Mouse (Mus musculus) liver, embryonic 12.5 days (tissue): ENCODE measurements around the gene Pam. TPM values are rescaled to one million over a fixed set of nuclear protein-coding genes. Genes with fewer than 3 reads are reported as not detected.

ENCODE experiments used
- ATAC-seq: fragments of 200-750 bp; cut with Nextera tagmentation; 2 replicates; pipeline ENCODE4 v1.8.0; 2017; ENCODE audit warnings: moderate number of reproducible peaks, mild to moderate bottlenecking, moderate library complexity
- H3K27ac ChIP-seq: fragments of 300-500 bp; sonication (generic); 2 replicates; pipeline ENCODE4 v1.5.1; 2016; ENCODE audit warnings: mild to moderate bottlenecking
- H3K27me3 ChIP-seq: fragments of 300-500 bp; sonication (generic); replicated peaks from 2 replicates; pipeline ENCODE4 v1.6.1; 2016; ENCODE audit warnings: mild to moderate bottlenecking, moderate library complexity
- H3K36me3 ChIP-seq: fragments of 300-500 bp; sonication (generic); 2 replicates; pipeline ENCODE4 v1.6.1; 2016; ENCODE audit warnings: mild to moderate bottlenecking, moderate library complexity
- H3K4me1 ChIP-seq: fragments of 300-500 bp; sonication (generic); 2 replicates; pipeline ENCODE4 v1.6.1; 2016
- H3K4me2 ChIP-seq: fragments of 300-500 bp; sonication (generic); 2 replicates; pipeline ENCODE4 v1.6.1; 2016; ENCODE audit warnings: mild to moderate bottlenecking, moderate library complexity
- H3K4me3 ChIP-seq: fragments of 300-500 bp; sonication (generic); 2 replicates; pipeline ENCODE4 v1.5.1; 2016; ENCODE audit warnings: mild to moderate bottlenecking, moderate library complexity
- H3K9ac ChIP-seq: fragments of 300-500 bp; sonication (generic); 2 replicates; pipeline ENCODE4 v1.6.1; 2016; ENCODE audit warnings: mild to moderate bottlenecking, moderate library complexity
- H3K9me3 ChIP-seq: fragments of 300-500 bp; sonication (generic); replicated peaks from 2 replicates; pipeline ENCODE4 v1.6.1; 2016; ENCODE audit warnings: mild to moderate bottlenecking, moderate library complexity
- WGBS: fragments of 180-500 bp; shearing (Covaris S2); methylation state at CpG from one replicate; pipeline ENCODE4 v1.1.7; 2016; ENCODE audit not compliant: insufficient replicate concordance; 5-methylcytosine and 5-hydroxymethylcytosine counted together
- polyA plus RNA-seq: library from polyadenylated mRNA; unstranded; fragments of >200 nt; fragmentation: Nextera tagmentation; extraction: Ambion mirVana; gene quantifications from 2 replicates; pipeline ENCODE4 v1.2.1, GENCODE M21; 2016

Gene Pam
- polyA plus RNA-seq, 1 experiment from 2014 or later: 11.3 TPM

DNA sequence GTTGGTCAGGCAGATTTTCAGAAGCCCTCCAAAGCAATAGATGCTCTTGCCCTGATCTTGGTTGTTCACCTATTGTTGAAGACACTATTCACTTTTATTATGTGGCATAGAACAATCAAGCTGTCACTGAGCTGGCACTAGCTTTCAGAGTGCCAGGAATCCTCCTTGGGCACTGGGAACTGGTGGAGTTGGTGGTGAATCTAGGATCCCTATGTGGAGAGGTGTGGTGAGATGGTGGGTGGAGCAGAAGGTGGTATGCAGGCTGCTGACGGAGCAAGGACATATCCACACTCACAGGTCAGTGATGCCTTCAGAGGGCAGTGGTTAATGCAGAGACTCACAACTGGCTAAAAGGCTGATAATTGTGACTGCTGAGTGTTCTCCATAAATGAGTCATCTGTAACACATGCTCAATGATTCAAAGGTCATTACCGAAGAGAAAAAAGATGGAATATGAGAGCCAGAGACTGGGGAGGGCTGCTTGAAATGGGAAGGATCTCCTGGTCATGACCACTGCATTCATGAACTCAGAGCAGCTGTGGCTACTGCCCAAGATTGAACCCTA lies 221.9 kb downstream of the Pam start:
- H3K4me1 ChIP-seq: no peaks in the 10 kb centered on the region
- H3K27me3 ChIP-seq: no peaks in the 10 kb centered on the region
- H3K36me3 ChIP-seq: no peaks in the 10 kb centered on the region
- H3K9me3 ChIP-seq: no peaks in the 10 kb centered on the region
- H3K4me3 ChIP-seq: no peak overlapping the region
- no peak overlapping the region for H3K27ac ChIP-seq
- WGBS: 71% methylated on average over 2 of the region's 2 CpGs
- no peak overlapping the region for H3K9ac ChIP-seq
- ATAC-seq: no peak
- H3K4me2 ChIP-seq: no peak overlapping the region

DNA sequence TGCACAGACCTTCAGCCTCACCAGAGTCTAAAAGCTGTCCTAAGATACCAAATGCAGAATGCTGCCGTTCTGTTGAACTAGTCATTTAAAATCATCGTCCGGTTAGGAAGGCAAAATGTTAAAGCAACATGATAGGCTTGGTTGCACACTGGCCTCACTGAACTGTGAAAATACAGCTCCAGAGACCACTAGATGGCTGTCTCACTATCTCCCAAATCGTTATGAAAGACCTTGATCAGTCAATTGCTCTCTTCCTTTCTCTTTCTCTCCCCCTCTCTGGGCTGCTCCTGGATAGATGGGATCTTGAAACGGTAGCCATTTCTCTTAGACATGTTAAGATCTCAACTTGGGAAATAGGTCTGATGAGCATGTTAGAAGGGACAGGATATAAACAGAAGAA lies 223.0 kb downstream of the Pam start:
- H3K4me2 ChIP-seq: no peak overlapping the region
- no peaks in the 10 kb centered on the region for H3K9me3 ChIP-seq
- H3K36me3 ChIP-seq: no peaks in the 10 kb centered on the region
- no peak overlapping the region for H3K27ac ChIP-seq
- ATAC-seq: no peak
- no peak overlapping the region for H3K9ac ChIP-seq
- H3K4me1 ChIP-seq: no peaks in the 10 kb centered on the region
- WGBS: 56% methylated on average over 5 of the region's 5 CpGs
- no peaks in the 10 kb centered on the region for H3K27me3 ChIP-seq
- no peak overlapping the region for H3K4me3 ChIP-seq

DNA sequence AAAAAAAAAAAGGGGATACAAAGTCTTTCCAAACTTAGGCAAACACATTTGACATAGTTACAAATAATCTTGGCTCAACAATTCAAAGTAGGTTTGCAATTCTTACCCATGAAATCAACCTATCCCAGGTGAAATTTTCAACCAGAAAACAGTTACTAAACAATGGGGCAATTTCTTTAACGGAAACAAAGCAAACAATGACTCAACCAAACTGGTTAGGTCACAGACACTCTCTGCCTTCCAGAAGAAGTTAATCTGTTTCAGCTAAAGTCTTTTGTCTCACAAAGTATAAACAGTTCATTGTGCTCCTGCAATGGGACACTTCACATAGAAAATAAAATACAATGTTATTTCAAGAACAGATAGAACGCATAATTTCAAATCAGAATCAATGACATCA lies 223.4 kb downstream of the Pam start:
- H3K36me3 ChIP-seq: no peaks in the 10 kb centered on the region
- ATAC-seq: no peak
- no peak overlapping the region for H3K4me3 ChIP-seq
- H3K9me3 ChIP-seq: no peaks in the 10 kb centered on the region
- WGBS: 67% methylated on average over 2 of the region's 2 CpGs
- H3K9ac ChIP-seq: no peak overlapping the region
- no peaks in the 10 kb centered on the region for H3K4me1 ChIP-seq
- no peaks in the 10 kb centered on the region for H3K27me3 ChIP-seq
- no peak overlapping the region for H3K27ac ChIP-seq
- H3K4me2 ChIP-seq: no peak overlapping the region

GRCm38 (mm10) chr1:97864135-97864534 lies 231.3 kb downstream of the Pam start:
- 79% methylated on average over 7 of the region's 7 CpGs for WGBS
- no peaks in the 10 kb centered on the region for H3K27me3 ChIP-seq
- H3K4me1 ChIP-seq: no peaks in the 10 kb centered on the region
- no peak overlapping the region for H3K4me2 ChIP-seq
- no peak overlapping the region for H3K27ac ChIP-seq
- H3K36me3 ChIP-seq: no peaks in the 10 kb centered on the region
- H3K9me3 ChIP-seq: no peaks in the 10 kb centered on the region
- no peak overlapping the region for H3K4me3 ChIP-seq
- no peak overlapping the region for H3K9ac ChIP-seq
- no peak for ATAC-seq

DNA sequence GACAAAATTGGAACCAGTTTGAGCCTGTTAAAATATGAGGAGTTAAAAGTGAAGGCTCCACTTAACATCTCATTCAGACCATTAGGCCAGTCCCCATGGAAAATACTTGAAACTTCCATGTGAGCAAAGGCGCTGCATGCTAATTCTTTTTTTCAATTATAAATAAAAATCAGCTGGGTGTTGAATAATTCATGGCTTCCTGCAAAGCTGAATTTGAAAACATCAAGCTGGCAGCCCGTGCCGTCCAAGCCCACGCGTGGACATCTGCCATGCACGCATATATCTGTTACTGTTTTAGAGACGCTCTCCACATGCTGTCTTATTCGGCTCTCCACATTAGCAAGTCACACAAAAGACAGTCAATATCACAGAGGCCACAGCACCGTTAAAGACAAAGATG lies 232.3 kb downstream of the Pam start:
- ATAC-seq: no peak
- no peaks in the 10 kb centered on the region for H3K36me3 ChIP-seq
- H3K4me3 ChIP-seq: no peak overlapping the region
- 86% methylated on average over 9 of the region's 9 CpGs for WGBS
- no peaks in the 10 kb centered on the region for H3K9me3 ChIP-seq
- H3K27me3 ChIP-seq: no peaks in the 10 kb centered on the region
- H3K4me2 ChIP-seq: no peak overlapping the region
- no peak overlapping the region for H3K9ac ChIP-seq
- H3K4me1 ChIP-seq: no peaks in the 10 kb centered on the region
- no peak overlapping the region for H3K27ac ChIP-seq

DNA sequence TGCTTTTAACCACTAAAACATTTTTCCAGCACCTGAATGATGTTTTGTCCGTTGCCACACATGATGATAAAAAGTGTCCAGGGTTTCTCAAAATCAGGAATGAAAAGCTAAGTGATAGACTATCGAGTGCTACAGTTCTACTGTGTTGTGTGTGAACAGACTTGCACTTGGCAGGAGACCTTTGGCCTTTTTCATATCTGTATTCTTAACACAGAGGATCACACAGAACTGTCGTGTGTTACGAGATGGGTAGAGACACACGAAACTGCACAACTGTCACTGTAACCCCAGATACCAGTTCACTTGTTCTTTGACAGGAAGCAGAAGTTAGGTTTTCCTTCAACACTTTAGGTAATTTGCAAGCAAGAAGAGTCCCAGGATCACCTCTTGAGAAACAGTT lies 232.7 kb downstream of the Pam start:
- Histone ChIP-seq H3K4me2 (no peak overlapping the region), H3K9ac (no peak overlapping the region), H3K36me3 (no peaks in the 10 kb centered on the region), H3K9me3 (no peaks in the 10 kb centered on the region), H3K4me3 (no peak overlapping the region), H3K27me3 (no peaks in the 10 kb centered on the region), H3K4me1 (no peaks in the 10 kb centered on the region), H3K27ac (no peak overlapping the region)
- 70% methylated on average over 5 of the region's 5 CpGs for WGBS
- no peak for ATAC-seq

GRCm38 (mm10) chr1:97854256-97854655 lies 241.2 kb downstream of the Pam start:
- Histone ChIP-seq H3K4me2 (no peak overlapping the region), H3K27ac (no peak overlapping the region), H3K36me3 (no peaks in the 10 kb centered on the region), H3K4me3 (no peak overlapping the region), H3K27me3 (no peaks in the 10 kb centered on the region), H3K9me3 (no peaks in the 10 kb centered on the region), H3K9ac (no peak overlapping the region), H3K4me1 (no peaks in the 10 kb centered on the region)
- no peak for ATAC-seq
- 48% methylated on average over 3 of the region's 3 CpGs for WGBS

- WGBS: 75% methylated on average over 13 of the region's 13 CpGs
- Histone ChIP-seq H3K4me2 (no peak overlapping the region), H3K27ac (no peak overlapping the region), H3K4me3 (no peak overlapping the region), H3K9ac (no peak overlapping the region), H3K9me3 (no peaks in the 10 kb centered on the region), H3K27me3 (no peaks in the 10 kb centered on the region), H3K36me3 (no peaks in the 10 kb centered on the region), H3K4me1 (no peaks in the 10 kb centered on the region)
- no peak for ATAC-seq
These were observed 243.8 kb downstream of the Pam start for GRCm38 (mm10) chr1:97851601-97852175.

- H3K36me3 ChIP-seq: no peaks in the 10 kb centered on the region
- H3K9ac ChIP-seq: no peak overlapping the region
- no peaks in the 10 kb centered on the region for H3K4me1 ChIP-seq
- H3K27ac ChIP-seq: no peak overlapping the region
- 71% methylated on average over 14 of the region's 14 CpGs for WGBS
- no peak for ATAC-seq
- no peak overlapping the region for H3K4me2 ChIP-seq
- no peaks in the 10 kb centered on the region for H3K27me3 ChIP-seq
- no peaks in the 10 kb centered on the region for H3K9me3 ChIP-seq
- no peak overlapping the region for H3K4me3 ChIP-seq
These were observed 246.7 kb downstream of the Pam start for GRCm38 (mm10) chr1:97848601-97849241.

GRCm38 (mm10) chr1:97843220-97843992 lies 252.0 kb downstream of the Pam start:
- H3K4me1 ChIP-seq: no peaks in the 10 kb centered on the region
- H3K4me2 ChIP-seq: no peak overlapping the region
- H3K36me3 ChIP-seq: no peaks in the 10 kb centered on the region
- no peak overlapping the region for H3K27ac ChIP-seq
- no peak for ATAC-seq
- no peak overlapping the region for H3K9ac ChIP-seq
- H3K9me3 ChIP-seq: no peaks in the 10 kb centered on the region
- no peaks in the 10 kb centered on the region for H3K27me3 ChIP-seq
- H3K4me3 ChIP-seq: no peak overlapping the region

DNA sequence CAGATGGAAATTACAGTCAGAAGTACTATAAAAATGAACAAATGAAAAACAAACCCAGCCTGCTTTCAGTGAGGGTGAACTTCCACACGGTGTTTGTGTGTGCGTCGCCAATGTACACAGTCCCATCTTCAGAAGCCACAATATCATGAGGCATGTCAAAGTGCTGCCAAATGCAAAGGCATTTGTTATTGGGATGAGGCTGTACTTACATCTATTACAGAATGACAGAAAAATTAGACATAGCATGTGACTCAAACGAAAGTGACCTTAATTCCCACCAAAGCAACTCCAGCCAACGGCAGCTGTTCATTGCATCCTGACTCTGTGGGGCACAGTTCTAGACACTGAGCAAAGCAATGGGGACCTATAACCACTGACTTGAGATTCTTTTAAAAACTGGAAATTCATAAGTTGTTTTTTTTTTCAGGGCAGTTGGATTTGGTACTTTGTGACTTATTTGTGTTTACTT lies 261.1 kb downstream of the Pam start:
- Histone ChIP-seq H3K27me3 (no peaks in the 10 kb centered on the region), H3K4me2 (no peak overlapping the region), H3K36me3 (no peaks in the 10 kb centered on the region), H3K9me3 (no peaks in the 10 kb centered on the region), H3K4me1 (no peaks in the 10 kb centered on the region), H3K27ac (no peak overlapping the region), H3K4me3 (no peak overlapping the region), H3K9ac (no peak overlapping the region)
- no peak for ATAC-seq
- 80% methylated on average over 5 of the region's 5 CpGs for WGBS
